Mouse (Mus musculus): ENCODE data around the gene Tigd2. TPM values are rescaled to one million over a fixed set of nuclear protein-coding genes. Genes with fewer than 3 reads are reported as not detected.

The Tigd2 gene
- polyA plus RNA-seq, 1 experiment from 2014 or later = 13.0 TPM

DNA sequence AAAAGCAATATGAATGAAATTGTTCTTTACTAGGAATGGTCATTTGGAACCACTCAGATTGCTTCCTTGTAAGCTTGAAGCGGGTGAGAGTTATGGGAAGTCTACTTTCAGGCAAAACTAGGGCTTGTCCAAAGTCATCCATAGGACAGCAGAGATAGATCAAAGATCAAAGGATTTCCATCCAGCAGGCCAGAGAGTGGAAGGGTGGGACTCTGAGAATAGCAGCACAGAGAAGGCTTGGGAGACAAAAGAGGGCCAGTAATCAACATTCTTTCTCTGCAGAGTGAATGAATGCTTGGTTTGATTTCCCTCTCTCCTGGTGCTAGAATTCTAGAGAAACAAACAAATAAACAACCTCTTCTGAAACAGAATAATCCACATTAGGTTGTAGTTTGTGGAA lies 1.1 kb upstream of the Tigd2 start:
- Histone ChIP-seq H3K4me1 (replicated peaks; ENCODE audit: control insufficient read depth, insufficient read depth, low read length) (no peaks in the 10 kb centered on the region), H3K27me3 (replicated peaks; ENCODE audit: control insufficient read depth, insufficient read depth, low read length) (no peaks in the 10 kb centered on the region), H3K4me3 (ENCODE audit: low read depth, low read length) (no peak overlapping the region), H3K9ac (ENCODE audit: low read length) (no peak overlapping the region), H3K36me3 (ENCODE audit: control insufficient read depth, insufficient read depth, low read length) (no peaks in the 10 kb centered on the region), H3K9me3 (ENCODE audit: control insufficient read depth, low read length) (no peaks in the 10 kb centered on the region), H3K27ac (ENCODE audit: low read depth) (no peak overlapping the region), H3K4me2 (ENCODE audit: low read length) (no peak overlapping the region)
- WGBS = 100% methylated on average over 1 of the region's 1 CpGs
- ATAC-seq (replicated peaks; ENCODE audit: low FRiP score, low TSS enrichment, low read depth) = no peak
- DNase-seq (ENCODE audit: low spot score) = no peak

DNA sequence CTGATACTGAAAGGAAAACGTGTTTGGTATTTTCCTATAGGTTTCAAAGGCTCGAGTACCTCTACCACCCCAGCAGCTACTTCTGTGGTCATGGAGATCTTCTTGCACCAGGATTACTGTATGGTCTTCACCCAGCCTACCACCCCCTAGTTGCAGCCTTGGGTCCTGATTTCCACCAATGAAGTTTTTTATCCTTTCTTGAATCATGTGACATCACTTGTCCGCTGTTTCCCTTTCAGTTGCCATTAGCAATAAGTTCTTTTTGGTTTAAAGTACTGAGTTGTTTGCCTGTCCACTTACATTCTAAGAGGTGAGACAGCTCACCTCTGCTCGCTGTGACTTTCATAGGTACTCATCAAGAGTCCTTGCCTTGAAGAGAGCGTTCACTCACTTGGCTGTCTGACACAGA lies 633 bp downstream of the Tigd2 start:
- WGBS = 32% methylated on average over 5 of the region's 5 CpGs
- H3K27me3 ChIP-seq (replicated peaks; ENCODE audit: control insufficient read depth, insufficient read depth, low read length) = no peaks in the 10 kb centered on the region
- H3K4me1 ChIP-seq (replicated peaks; ENCODE audit: control insufficient read depth, insufficient read depth, low read length) = no peaks in the 10 kb centered on the region
- no peaks in the 10 kb centered on the region for H3K36me3 ChIP-seq (ENCODE audit: control insufficient read depth, insufficient read depth, low read length)
- peak overlapping the region; percentile 78; the same call in 1 of the 2 replicates for H3K27ac ChIP-seq (ENCODE audit: low read depth)
- H3K9ac ChIP-seq (ENCODE audit: low read length) = peak overlapping the region; percentile 85
- H3K4me2 ChIP-seq (ENCODE audit: low read length) = peak overlapping the region; percentile 46
- ATAC-seq (replicated peaks; ENCODE audit: low FRiP score, low TSS enrichment, low read depth) = peak; percentile 80
- peak overlapping the region; percentile 84 for H3K4me3 ChIP-seq (ENCODE audit: low read depth, low read length)
- no peaks in the 10 kb centered on the region for H3K9me3 ChIP-seq (ENCODE audit: control insufficient read depth, low read length)
- DNase-seq (ENCODE audit: low spot score) = peak; percentile 57

DNA sequence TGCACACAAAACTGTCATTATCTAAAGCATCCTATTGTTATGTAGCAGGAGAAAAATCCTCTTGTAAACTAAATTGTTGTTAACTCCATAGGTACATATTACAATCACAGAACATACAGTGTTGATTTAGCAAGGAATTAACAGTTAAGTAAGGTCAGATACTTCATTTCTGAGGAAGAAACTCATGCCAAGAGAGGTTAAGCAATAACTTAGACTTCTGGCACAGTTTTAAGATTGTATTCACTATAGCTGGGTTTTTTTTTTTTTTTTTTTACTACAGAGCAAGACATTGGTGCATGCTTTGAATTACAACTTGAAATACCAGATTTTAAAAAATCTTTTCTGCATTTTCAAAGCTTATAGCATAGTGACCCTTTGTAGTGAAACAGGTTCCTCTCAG lies 24.5 kb downstream of the Tigd2 start:
- no peaks in the 10 kb centered on the region for H3K9me3 ChIP-seq (ENCODE audit: control insufficient read depth, low read length)
- H3K27me3 ChIP-seq (replicated peaks; ENCODE audit: control insufficient read depth, insufficient read depth, low read length) = no peaks in the 10 kb centered on the region
- no peak overlapping the region for H3K4me2 ChIP-seq (ENCODE audit: low read length)
- no peak overlapping the region for H3K4me3 ChIP-seq (ENCODE audit: low read depth, low read length)
- H3K4me1 ChIP-seq (replicated peaks; ENCODE audit: control insufficient read depth, insufficient read depth, low read length) = no peaks in the 10 kb centered on the region
- DNase-seq (ENCODE audit: low spot score) (no peak), ATAC-seq (replicated peaks; ENCODE audit: low FRiP score, low TSS enrichment, low read depth) (no peak)
- no peak overlapping the region for H3K27ac ChIP-seq (ENCODE audit: low read depth)
- no peak overlapping the region for H3K9ac ChIP-seq (ENCODE audit: low read length)
- H3K36me3 ChIP-seq (ENCODE audit: control insufficient read depth, insufficient read depth, low read length) = no peaks in the 10 kb centered on the region

DNA sequence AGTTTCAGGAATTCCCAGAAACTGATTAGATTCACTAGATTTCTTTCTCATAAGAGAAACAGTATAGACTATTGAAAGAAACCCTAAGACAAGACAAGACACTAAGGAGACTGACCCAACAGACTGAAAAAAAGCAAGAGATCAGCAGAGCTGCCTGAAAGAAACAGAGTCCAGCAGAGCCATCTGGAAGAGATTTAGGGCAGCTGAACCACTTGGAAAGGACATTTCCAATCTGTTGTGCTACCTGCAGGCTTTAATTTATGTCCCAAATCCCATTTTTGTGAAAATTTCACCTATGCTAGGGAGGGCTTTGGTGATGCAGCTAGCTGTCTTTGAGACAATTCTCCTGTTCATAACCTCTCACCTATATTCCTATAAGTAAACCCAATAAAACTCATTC lies 25.0 kb downstream of the Tigd2 start:
- Histone ChIP-seq H3K9me3 (ENCODE audit: control insufficient read depth, low read length) (no peaks in the 10 kb centered on the region), H3K4me2 (ENCODE audit: low read length) (no peak overlapping the region), H3K4me1 (replicated peaks; ENCODE audit: control insufficient read depth, insufficient read depth, low read length) (no peaks in the 10 kb centered on the region)

DNA sequence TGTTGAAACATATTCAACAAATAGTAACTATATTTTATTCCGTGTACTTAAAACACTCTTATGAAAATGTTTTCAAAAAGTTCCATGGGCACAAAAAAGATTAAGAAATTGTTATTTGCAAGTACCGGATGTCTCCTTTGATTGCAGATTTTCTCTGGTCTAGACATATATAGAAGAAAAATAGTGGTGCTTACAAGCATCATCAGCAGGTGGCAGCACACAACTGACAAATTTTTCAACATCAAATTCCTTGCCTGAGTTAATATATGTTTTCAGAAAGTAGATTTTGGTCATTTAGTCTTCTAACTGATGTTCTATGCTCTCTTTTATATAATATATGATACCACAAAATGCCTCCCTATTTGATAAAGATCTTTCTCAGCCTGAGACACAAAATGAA lies 41.0 kb downstream of the Tigd2 start:
- Histone ChIP-seq H3K27ac (ENCODE audit: low read depth) (no peak overlapping the region), H3K9ac (ENCODE audit: low read length) (no peak overlapping the region), H3K4me2 (ENCODE audit: low read length) (no peak overlapping the region), H3K27me3 (replicated peaks; ENCODE audit: control insufficient read depth, insufficient read depth, low read length) (no peaks in the 10 kb centered on the region), H3K36me3 (ENCODE audit: control insufficient read depth, insufficient read depth, low read length) (no peaks in the 10 kb centered on the region), H3K9me3 (ENCODE audit: control insufficient read depth, low read length) (no peaks in the 10 kb centered on the region), H3K4me1 (replicated peaks; ENCODE audit: control insufficient read depth, insufficient read depth, low read length) (no peaks in the 10 kb centered on the region), H3K4me3 (ENCODE audit: low read depth, low read length) (no peak overlapping the region)
- WGBS = 37% methylated on average over 2 of the region's 2 CpGs
- ATAC-seq (replicated peaks; ENCODE audit: low FRiP score, low TSS enrichment, low read depth) (no peak), DNase-seq (ENCODE audit: low spot score) (peak; percentile 55)

More for the DNA sequence above, 25.0 kb downstream of the Tigd2 start:
- no peak for DNase-seq (ENCODE audit: low spot score)
- Histone ChIP-seq H3K4me3 (ENCODE audit: low read depth, low read length) (no peak overlapping the region), H3K9ac (ENCODE audit: low read length) (no peak overlapping the region), H3K27me3 (replicated peaks; ENCODE audit: control insufficient read depth, insufficient read depth, low read length) (no peaks in the 10 kb centered on the region), H3K36me3 (ENCODE audit: control insufficient read depth, insufficient read depth, low read length) (no peaks in the 10 kb centered on the region), H3K27ac (ENCODE audit: low read depth) (no peak overlapping the region)
- ATAC-seq (replicated peaks; ENCODE audit: low FRiP score, low TSS enrichment, low read depth) = no peak

DNA sequence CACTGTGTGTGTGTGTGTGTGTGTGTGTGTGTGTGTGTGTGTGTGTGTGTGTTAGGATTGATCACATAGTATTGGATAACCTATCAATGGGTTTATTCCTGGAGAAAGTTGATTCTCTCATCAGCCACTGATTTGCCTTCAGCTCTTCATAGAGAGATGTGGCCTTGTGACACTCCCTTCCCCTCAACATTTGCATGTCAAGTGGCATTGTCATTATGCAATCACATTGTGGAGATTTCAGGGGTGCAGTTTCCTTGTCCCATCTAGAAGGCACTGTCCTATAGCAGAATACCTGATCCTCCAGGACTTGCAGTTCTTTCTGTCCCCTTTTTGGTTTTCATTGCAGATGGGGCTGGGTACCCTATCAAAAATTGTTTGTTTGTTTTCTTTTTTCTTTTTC lies 41.9 kb downstream of the Tigd2 start:
- Histone ChIP-seq H3K4me2 (ENCODE audit: low read length) (no peak overlapping the region), H3K4me1 (replicated peaks; ENCODE audit: control insufficient read depth, insufficient read depth, low read length) (no peaks in the 10 kb centered on the region), H3K36me3 (ENCODE audit: control insufficient read depth, insufficient read depth, low read length) (no peaks in the 10 kb centered on the region), H3K27ac (ENCODE audit: low read depth) (no peak overlapping the region), H3K27me3 (replicated peaks; ENCODE audit: control insufficient read depth, insufficient read depth, low read length) (no peaks in the 10 kb centered on the region), H3K9ac (ENCODE audit: low read length) (no peak overlapping the region), H3K9me3 (ENCODE audit: control insufficient read depth, low read length) (no peaks in the 10 kb centered on the region), H3K4me3 (ENCODE audit: low read depth, low read length) (no peak overlapping the region)
- ATAC-seq (replicated peaks; ENCODE audit: low FRiP score, low TSS enrichment, low read depth) (no peak), DNase-seq (ENCODE audit: low spot score) (no peak)

DNA sequence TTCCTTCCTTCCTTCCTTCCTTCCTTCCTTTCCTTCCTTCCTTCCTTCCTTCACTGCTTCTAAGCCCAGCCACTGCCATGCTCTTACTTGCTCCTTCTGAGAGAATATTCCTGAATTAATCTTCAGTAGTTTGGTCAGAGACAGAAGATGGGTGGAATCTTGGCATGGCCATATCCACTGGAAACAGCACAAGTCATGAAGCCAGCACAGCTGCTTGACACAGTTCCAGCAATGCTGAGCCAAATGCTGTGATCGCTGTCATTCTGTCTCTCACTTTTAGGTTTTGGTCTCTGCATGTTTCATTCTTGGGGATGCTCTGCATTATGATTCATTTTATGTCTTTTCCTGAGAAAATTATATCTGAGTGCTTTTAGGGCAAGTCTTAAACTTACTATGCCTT lies 47.2 kb downstream of the Tigd2 start:
- Histone ChIP-seq H3K4me3 (ENCODE audit: low read depth, low read length) (no peak overlapping the region), H3K9ac (ENCODE audit: low read length) (no peak overlapping the region), H3K4me1 (replicated peaks; ENCODE audit: control insufficient read depth, insufficient read depth, low read length) (no peaks in the 10 kb centered on the region), H3K27ac (ENCODE audit: low read depth) (no peak overlapping the region), H3K27me3 (replicated peaks; ENCODE audit: control insufficient read depth, insufficient read depth, low read length) (no peaks in the 10 kb centered on the region), H3K9me3 (ENCODE audit: control insufficient read depth, low read length) (no peaks in the 10 kb centered on the region), H3K36me3 (ENCODE audit: control insufficient read depth, insufficient read depth, low read length) (no peaks in the 10 kb centered on the region), H3K4me2 (ENCODE audit: low read length) (no peak overlapping the region)
- DNase-seq (ENCODE audit: low spot score) = no peak
- ATAC-seq (replicated peaks; ENCODE audit: low FRiP score, low TSS enrichment, low read depth) = no peak
- WGBS = 85% methylated on average over 1 of the region's 1 CpGs

Other genes with a start within 250 kb of the Tigd2 start
- gene Fam13a, start 184.3 kb upstream of the Tigd2 start, polyA plus RNA-seq (2014; fragmentation: Nextera tagmentation; extraction: Ambion mirVana) = 9.9 and 13.1 TPM in 2 replicates
- gene Gprin3, start 217.4 kb downstream of the Tigd2 start, polyA plus RNA-seq (2014; fragmentation: Nextera tagmentation; extraction: Ambion mirVana) = 4.2 and 5.3 TPM in 2 replicates

Data from intestine, embryonic 14.5 days (tissue).